Mouse (Mus musculus): ENCODE measurements at regions not wholly inside any gene's neighbourhood (a gene's known extent, or its start where the extent isn't known, plus 50 kb on each side); places are given as distances from the start of the nearest gene placed in this dataset.
"Not testable (repeated sequence)": the region's sequence is repeated elsewhere in the genome, so short reads cannot be mapped to it uniquely, and the experiment has no call there.

GRCm38 (mm10) chr8:28487913-28488312, 1040.4 kb downstream of the Poteg start:
- 29% methylated on average over 3 of the region's 3 CpGs for WGBS
- peaks cover 5% of the 10 kb centered on the region; the same call in 1 of the 2 replicates for H3K4me1 ChIP-seq
- H3K27me3 ChIP-seq = no peaks in the 10 kb centered on the region
- H3K27ac ChIP-seq (replicated peaks) = no peak overlapping the region
- ATAC-seq (replicated peaks) = no peak
- H3K9ac ChIP-seq (replicated peaks) = no peak overlapping the region
- H3K4me2 ChIP-seq (replicated peaks) = no peak overlapping the region
- H3K9me3 ChIP-seq = no peaks in the 10 kb centered on the region
- H3K4me3 ChIP-seq = no peak overlapping the region
- no peaks in the 10 kb centered on the region for H3K36me3 ChIP-seq

GRCm38 (mm10) chr8:28503488-28504319, 1056.2 kb downstream of the Poteg start:
- Histone ChIP-seq H3K4me3 (no peak overlapping the region), H3K9me3 (no peaks in the 10 kb centered on the region), H3K4me1 (0 out of 2 replicates have a peak, but pooled peaks cover 6% of the 10 kb centered on the region), H3K27ac (replicated peaks) (peak overlapping the region; percentile 24), H3K9ac (replicated peaks) (no peak overlapping the region), H3K27me3 (no peaks in the 10 kb centered on the region), H3K36me3 (no peaks in the 10 kb centered on the region), H3K4me2 (replicated peaks) (no peak overlapping the region)
- 56% methylated on average over 5 of the region's 5 CpGs for WGBS
- peak; percentile 95 for ATAC-seq (replicated peaks)

GRCm38 (mm10) chr8:28523506-28523905, 1076.0 kb downstream of the Poteg start:
- not testable (repeated sequence) for H3K4me1 ChIP-seq; H3K27ac ChIP-seq (replicated peaks); H3K9me3 ChIP-seq; H3K4me3 ChIP-seq; H3K9ac ChIP-seq (replicated peaks); H3K27me3 ChIP-seq; H3K36me3 ChIP-seq; ATAC-seq (replicated peaks); H3K4me2 ChIP-seq (replicated peaks)
- 71% methylated on average over 1 of the region's 1 CpGs for WGBS

GRCm38 (mm10) chr8:28547236-28547635, 1099.8 kb downstream of the Poteg start:
- ATAC-seq (replicated peaks) = no peak
- H3K27ac ChIP-seq (replicated peaks) = no peak overlapping the region
- H3K9ac ChIP-seq (replicated peaks) = no peak overlapping the region
- H3K4me1 ChIP-seq = no peaks in the 10 kb centered on the region
- H3K4me2 ChIP-seq (replicated peaks) = no peak overlapping the region
- no peaks in the 10 kb centered on the region for H3K27me3 ChIP-seq
- no peak overlapping the region for H3K4me3 ChIP-seq
- H3K9me3 ChIP-seq = no peaks in the 10 kb centered on the region
- no peaks in the 10 kb centered on the region for H3K36me3 ChIP-seq

- no peak for ATAC-seq (replicated peaks)
Observed at GRCm38 (mm10) chr8:28559881-28560280, 1112.4 kb downstream of the Poteg start.

GRCm38 (mm10) chr8:28579250-28579651, 1131.8 kb downstream of the Poteg start:
- Histone ChIP-seq H3K27me3 (no peaks in the 10 kb centered on the region), H3K4me1 (no peaks in the 10 kb centered on the region), H3K4me3 (no peak overlapping the region), H3K9ac (replicated peaks) (no peak overlapping the region), H3K36me3 (no peaks in the 10 kb centered on the region), H3K9me3 (no peaks in the 10 kb centered on the region), H3K27ac (replicated peaks) (no peak overlapping the region), H3K4me2 (replicated peaks) (no peak overlapping the region)
- ATAC-seq (replicated peaks) = peak; percentile 61; the same call in 1 of the 2 replicates
- 47% methylated on average over 8 of the region's 8 CpGs for WGBS

More at GRCm38 (mm10) chr8:28559881-28560280, 1112.4 kb downstream of the Poteg start:
- Histone ChIP-seq H3K36me3 (no peaks in the 10 kb centered on the region), H3K27ac (replicated peaks) (no peak overlapping the region), H3K9me3 (no peaks in the 10 kb centered on the region), H3K4me1 (no peaks in the 10 kb centered on the region), H3K9ac (replicated peaks) (no peak overlapping the region), H3K4me3 (no peak overlapping the region), H3K27me3 (no peaks in the 10 kb centered on the region), H3K4me2 (replicated peaks) (no peak overlapping the region)
- 81% methylated on average over 9 of the region's 9 CpGs for WGBS

- Histone ChIP-seq H3K9ac (replicated peaks) (no peak overlapping the region), H3K27me3 (no peaks in the 10 kb centered on the region), H3K36me3 (no peaks in the 10 kb centered on the region), H3K4me2 (replicated peaks) (no peak overlapping the region), H3K27ac (replicated peaks) (no peak overlapping the region), H3K9me3 (no peaks in the 10 kb centered on the region), H3K4me1 (no peaks in the 10 kb centered on the region), H3K4me3 (no peak overlapping the region)
- ATAC-seq (replicated peaks) = no peak
- WGBS = 99% methylated on average over 2 of the region's 2 CpGs
Observed at GRCm38 (mm10) chr8:28580821-28581220, 1133.4 kb downstream of the Poteg start.

- Histone ChIP-seq H3K27ac (replicated peaks) (no peak overlapping the region), H3K4me1 (no peaks in the 10 kb centered on the region), H3K4me3 (no peak overlapping the region), H3K9ac (replicated peaks) (no peak overlapping the region), H3K27me3 (no peaks in the 10 kb centered on the region), H3K36me3 (no peaks in the 10 kb centered on the region), H3K9me3 (no peaks in the 10 kb centered on the region), H3K4me2 (replicated peaks) (no peak overlapping the region)
- ATAC-seq (replicated peaks) = no peak
Observed at GRCm38 (mm10) chr8:28589999-28590398, 1142.5 kb downstream of the Poteg start.

- Histone ChIP-seq H3K27ac (replicated peaks) (no peak overlapping the region), H3K4me1 (peaks cover 18% of the 10 kb centered on the region), H3K27me3 (no peaks in the 10 kb centered on the region), H3K4me2 (replicated peaks) (no peak overlapping the region), H3K36me3 (no peaks in the 10 kb centered on the region), H3K4me3 (no peak overlapping the region), H3K9me3 (no peaks in the 10 kb centered on the region), H3K9ac (replicated peaks) (no peak overlapping the region)
- no peak for ATAC-seq (replicated peaks)
- WGBS = 90% methylated on average over 3 of the region's 3 CpGs
Observed at GRCm38 (mm10) chr8:28593238-28593637, 1145.8 kb downstream of the Poteg start.

GRCm38 (mm10) chr8:28594191-28594590, 1146.7 kb downstream of the Poteg start:
- no peak overlapping the region for H3K9ac ChIP-seq (replicated peaks)
- H3K4me1 ChIP-seq = peaks cover 18% of the 10 kb centered on the region
- no peak overlapping the region for H3K27ac ChIP-seq (replicated peaks)
- no peak for ATAC-seq (replicated peaks)
- H3K4me3 ChIP-seq = no peak overlapping the region
- no peaks in the 10 kb centered on the region for H3K36me3 ChIP-seq
- no peak overlapping the region for H3K4me2 ChIP-seq (replicated peaks)
- WGBS = 71% methylated on average over 12 of the region's 12 CpGs
- H3K9me3 ChIP-seq = no peaks in the 10 kb centered on the region
- no peaks in the 10 kb centered on the region for H3K27me3 ChIP-seq

GRCm38 (mm10) chr8:28594606-28595005, 1147.1 kb downstream of the Poteg start:
- H3K9ac ChIP-seq (replicated peaks) = no peak overlapping the region
- H3K27ac ChIP-seq (replicated peaks) = no peak overlapping the region
- no peak for ATAC-seq (replicated peaks)
- H3K27me3 ChIP-seq = no peaks in the 10 kb centered on the region
- peaks cover 18% of the 10 kb centered on the region for H3K4me1 ChIP-seq
- WGBS = 41% methylated on average over 8 of the region's 8 CpGs
- H3K4me3 ChIP-seq = no peak overlapping the region
- no peak overlapping the region for H3K4me2 ChIP-seq (replicated peaks)
- H3K9me3 ChIP-seq = no peaks in the 10 kb centered on the region
- no peaks in the 10 kb centered on the region for H3K36me3 ChIP-seq

GRCm38 (mm10) chr8:28595880-28596279, 1148.4 kb downstream of the Poteg start:
- Histone ChIP-seq H3K27ac (replicated peaks) (peak overlapping the region; percentile 68), H3K9ac (replicated peaks) (no peak overlapping the region), H3K36me3 (no peaks in the 10 kb centered on the region), H3K4me1 (peaks cover 18% of the 10 kb centered on the region), H3K4me2 (replicated peaks) (no peak overlapping the region), H3K9me3 (no peaks in the 10 kb centered on the region), H3K4me3 (no peak overlapping the region), H3K27me3 (no peaks in the 10 kb centered on the region)
- peak; percentile 68 for ATAC-seq (replicated peaks)
- WGBS = 42% methylated on average over 5 of the region's 5 CpGs
